Mouse (Mus musculus): ENCODE data around the gene Cers6.

DNA sequence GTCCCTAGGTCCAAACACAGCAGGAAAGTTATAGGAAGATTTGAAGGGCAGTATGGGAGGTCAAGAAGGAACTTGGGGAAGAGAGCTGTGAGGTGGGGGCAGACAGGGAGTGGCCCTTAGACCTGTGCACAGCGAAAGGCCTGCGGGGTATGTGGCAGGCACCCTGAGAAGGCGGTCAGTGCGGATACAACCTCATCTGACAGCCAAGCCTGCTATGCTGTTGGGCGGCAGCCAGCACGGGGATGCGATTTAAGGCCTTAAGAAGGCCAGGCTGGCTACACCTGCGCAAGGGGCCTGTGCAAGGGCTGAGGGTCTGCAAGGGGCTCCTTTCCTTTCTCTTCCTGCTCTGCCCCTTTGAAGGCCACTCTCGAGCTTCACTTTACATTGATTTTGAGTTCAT lies 63.1 kb downstream of the Cers6 start:
- TF ChIP-seq CTCF (IDR thresholded peaks at IDR 0.05; ENCODE audit: low read depth), result no peak
- TF ChIP-seq EP300 (IDR thresholded peaks at IDR 0.05; ENCODE audit: low read depth), result no peak

Data from liver, embryonic 14.5 days (tissue).